Mouse (Mus musculus) liver, adult 2 months (tissue): Measurements from ENCODE around the gene Reep1. TPM values are rescaled to one million over a fixed set of nuclear protein-coding genes. Genes with fewer than 3 reads are reported as not detected.
A peak's percentile ranks its signal among the peaks of the same experiment; 100 is the strongest.

ENCODE experiments used
- DNase-seq: peaks from one replicate; pipeline ENCODE4 v3.0.0-alpha.2; 2011; ENCODE audit warnings: low read depth, low spot score; ENCODE audit errors: extremely low read depth
- H3K27ac ChIP-seq: fragments of 200-500 bp; replicated peaks from 2 replicates; pipeline ENCODE4 v1.5.1; 2012; ENCODE audit warnings: low read depth, mild to moderate bottlenecking, control low read depth, inconsistent platforms, low read length; ENCODE audit not compliant: insufficient read depth
- H3K27me3 ChIP-seq: fragments of 200-500 bp; 2 replicates; pipeline ENCODE4 v1.6.1; 2012; ENCODE audit warnings: mild to moderate bottlenecking, moderate library complexity, low read length, inconsistent platforms; ENCODE audit not compliant: control insufficient read depth, insufficient read depth
- H3K36me3 ChIP-seq: fragments of 200-500 bp; 2 replicates; pipeline ENCODE4 v1.6.1; 2012; ENCODE audit warnings: low read length, inconsistent platforms; ENCODE audit not compliant: control insufficient read depth, insufficient read depth
- H3K4me1 ChIP-seq: fragments of 200-500 bp; 2 replicates; pipeline ENCODE4 v1.6.1; 2011; ENCODE audit warnings: low read length; ENCODE audit not compliant: control insufficient read depth, insufficient read depth
- H3K4me3 ChIP-seq: fragments of 200-500 bp; 2 replicates; pipeline ENCODE4 v1.5.1; 2011; ENCODE audit warnings: low read depth, mild to moderate bottlenecking, control low read depth, low read length, moderate library complexity; ENCODE audit not compliant: insufficient read depth
- H3K79me2 ChIP-seq: fragments of 200-500 bp; 2 replicates; pipeline ENCODE4 v1.6.1; 2012; ENCODE audit warnings: inconsistent platforms, mild to moderate bottlenecking, low read length, moderate library complexity; ENCODE audit not compliant: control insufficient read depth, insufficient read depth
- H3K9ac ChIP-seq: fragments of 200-500 bp; 2 replicates; pipeline ENCODE4 v1.6.1; 2012; ENCODE audit warnings: low read depth, mild to moderate bottlenecking, control low read depth, inconsistent platforms, low read length
- CTCF ChIP-seq: fragments of 200-500 bp; IDR thresholded peaks from 2 replicates; pipeline ENCODE4 v1.5.1; 2011; ENCODE audit warnings: low read depth, low read length, control low read depth
- POLR2A ChIP-seq: fragments of 200-500 bp; IDR thresholded peaks from 2 replicates; pipeline ENCODE4 v1.6.1; 2011; ENCODE audit warnings: low read length, control low read depth; ENCODE audit not compliant: insufficient read depth; ENCODE audit errors: extremely low read depth
- WGBS: fragments of 180-500 bp; shearing (Covaris S2); methylation state at CpG from one replicate; pipeline ENCODE4 v1.1.7; 2018; 5-methylcytosine and 5-hydroxymethylcytosine counted together
- polyA plus RNA-seq: library from polyadenylated mRNA; depleted of rRNA; stranded (reverse); fragments of >200 nt; gene quantifications from 2 replicates; pipeline ENCODE4 v1.2.3, GENCODE M21; 2012
- total RNA-seq: library from RNA; depleted of rRNA; stranded (reverse); fragments of >200 nt; gene quantifications from 2 replicates; pipeline ENCODE4 v1.2.3, GENCODE M21; 2014

The Reep1 gene
- total and polyA plus RNA-seq, 2 experiments, result 0.40 to 0.74 TPM

DNA sequence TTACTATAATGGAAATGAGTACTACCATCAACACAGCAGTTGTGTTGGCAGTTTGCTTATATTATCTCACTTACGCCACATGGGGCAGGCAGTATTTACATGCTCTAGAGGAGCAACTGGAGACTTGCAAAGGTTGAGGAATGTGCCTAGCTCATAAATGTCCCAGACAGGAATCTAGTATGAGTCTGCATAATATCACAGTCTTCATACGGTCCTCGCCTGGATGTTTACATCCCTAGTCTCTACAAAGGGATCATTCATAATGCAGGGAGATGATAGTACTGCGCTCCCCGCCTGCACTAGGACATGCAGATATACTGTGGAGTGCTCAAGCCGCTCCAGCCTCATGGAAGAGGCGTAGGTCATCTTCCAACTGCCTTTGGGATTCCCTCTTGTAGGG, 19.3 kb downstream of the Reep1 start:
- Histone ChIP-seq H3K79me2 (no peaks in the 10 kb centered on the region), H3K36me3 (no peaks in the 10 kb centered on the region), H3K27me3 (no peaks in the 10 kb centered on the region), H3K9ac (no peak overlapping the region), H3K4me1 (no peaks in the 10 kb centered on the region), H3K4me3 (no peak overlapping the region), H3K27ac (no peak overlapping the region)
- 93% methylated on average over 7 of the region's 7 CpGs for WGBS
- no peak for DNase-seq
- TF ChIP-seq POLR2A (no peak), CTCF (no peak)

DNA sequence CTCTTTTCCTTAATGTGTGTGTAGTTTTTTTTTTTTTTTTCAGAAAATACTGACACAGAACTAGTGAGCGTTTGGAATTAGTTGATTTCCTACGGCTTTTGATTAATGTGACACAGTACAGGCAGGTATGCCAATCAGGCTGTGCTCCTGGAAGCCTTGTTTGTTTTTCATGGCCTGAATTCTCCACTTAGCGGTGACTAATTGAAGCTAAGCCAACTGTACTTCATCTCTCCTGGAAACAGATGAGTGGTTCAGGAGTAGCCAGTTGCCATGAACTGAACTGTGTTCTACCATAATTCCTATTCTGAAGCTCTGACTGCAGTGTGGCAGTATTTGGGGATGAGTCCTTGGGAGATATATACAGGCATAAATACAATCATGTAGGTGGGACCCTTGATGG, 20.9 kb downstream of the Reep1 start:
- peak; percentile 13 for DNase-seq
- H3K36me3 ChIP-seq, result no peaks in the 10 kb centered on the region
- no peak overlapping the region for H3K4me3 ChIP-seq
- no peak overlapping the region for H3K9ac ChIP-seq
- no peaks in the 10 kb centered on the region for H3K4me1 ChIP-seq
- TF ChIP-seq POLR2A (no peak), CTCF (no peak)
- H3K27me3 ChIP-seq, result no peaks in the 10 kb centered on the region
- WGBS, result 38% methylated on average over 3 of the region's 3 CpGs
- no peaks in the 10 kb centered on the region for H3K79me2 ChIP-seq
- no peak overlapping the region for H3K27ac ChIP-seq

- WGBS, result 71% methylated on average over 4 of the region's 4 CpGs
Observed at GRCm38 (mm10) chr6:71734910-71735599, 27.7 kb downstream of the Reep1 start.

GRCm38 (mm10) chr6:71735600-71736010, 28.2 kb downstream of the Reep1 start:
- Histone ChIP-seq H3K4me1 (peaks cover 3% of the 10 kb centered on the region; the same call in 1 of the 2 replicates), H3K79me2 (no peaks in the 10 kb centered on the region), H3K27me3 (no peaks in the 10 kb centered on the region), H3K36me3 (no peaks in the 10 kb centered on the region), H3K9ac (no peak overlapping the region), H3K4me3 (no peak overlapping the region), H3K27ac (peak overlapping the region; percentile 36; the same call in 1 of the 2 replicates)
- WGBS, result 36% methylated on average over 4 of the region's 4 CpGs
- no peak for DNase-seq
- TF ChIP-seq CTCF, result no peak
- no peak for TF ChIP-seq POLR2A

More at GRCm38 (mm10) chr6:71734910-71735599, 27.7 kb downstream of the Reep1 start:
- no peak overlapping the region for H3K4me3 ChIP-seq
- no peaks in the 10 kb centered on the region for H3K36me3 ChIP-seq
- H3K9ac ChIP-seq, result no peak overlapping the region
- TF ChIP-seq CTCF (no peak), POLR2A (no peak)
- no peaks in the 10 kb centered on the region for H3K27me3 ChIP-seq
- peaks cover 3% of the 10 kb centered on the region; the same call in 1 of the 2 replicates for H3K4me1 ChIP-seq
- no peaks in the 10 kb centered on the region for H3K79me2 ChIP-seq
- peak overlapping the region; percentile 36; the same call in 1 of the 2 replicates for H3K27ac ChIP-seq
- DNase-seq, result no peak

GRCm38 (mm10) chr6:71736101-71736500, 28.7 kb downstream of the Reep1 start:
- Histone ChIP-seq H3K27ac (no peak overlapping the region), H3K36me3 (no peaks in the 10 kb centered on the region), H3K27me3 (no peaks in the 10 kb centered on the region), H3K4me1 (peaks cover 3% of the 10 kb centered on the region; the same call in 1 of the 2 replicates), H3K9ac (no peak overlapping the region), H3K79me2 (no peaks in the 10 kb centered on the region), H3K4me3 (no peak overlapping the region)
- no peak for DNase-seq
- no peak for TF ChIP-seq CTCF
- WGBS, result 85% methylated on average over 5 of the region's 5 CpGs

DNA sequence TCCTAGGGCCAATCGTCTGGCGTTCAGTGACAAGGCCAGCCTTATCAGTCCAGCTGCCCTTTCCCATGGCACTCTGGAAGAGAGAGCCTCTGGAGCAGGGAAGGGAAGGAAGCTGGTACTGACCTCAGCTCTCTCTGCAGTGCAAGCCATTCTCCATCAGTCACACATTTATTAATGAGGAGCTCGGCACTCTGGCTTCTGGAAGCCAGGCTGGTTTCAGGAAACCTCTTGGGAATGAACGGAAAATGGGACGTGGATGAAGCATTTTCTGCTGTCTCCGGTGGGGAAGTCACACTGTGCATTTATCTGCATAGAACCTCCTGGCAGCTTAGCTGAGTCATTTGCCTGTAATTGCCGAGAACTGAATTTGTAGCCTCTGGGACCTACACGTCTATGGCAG, 29.8 kb downstream of the Reep1 start:
- Histone ChIP-seq H3K79me2 (no peaks in the 10 kb centered on the region), H3K36me3 (no peaks in the 10 kb centered on the region), H3K27me3 (no peaks in the 10 kb centered on the region), H3K27ac (no peak overlapping the region; the same call in 1 of the 2 replicates), H3K4me1 (peaks cover 3% of the 10 kb centered on the region; the same call in 1 of the 2 replicates), H3K9ac (no peak overlapping the region), H3K4me3 (no peak overlapping the region)
- 74% methylated on average over 8 of the region's 8 CpGs for WGBS
- peak; percentile 7 for DNase-seq
- TF ChIP-seq POLR2A, result no peak
